ENCODE assay signal across 17 mouse cellular contexts in the genomic region with DNA sequence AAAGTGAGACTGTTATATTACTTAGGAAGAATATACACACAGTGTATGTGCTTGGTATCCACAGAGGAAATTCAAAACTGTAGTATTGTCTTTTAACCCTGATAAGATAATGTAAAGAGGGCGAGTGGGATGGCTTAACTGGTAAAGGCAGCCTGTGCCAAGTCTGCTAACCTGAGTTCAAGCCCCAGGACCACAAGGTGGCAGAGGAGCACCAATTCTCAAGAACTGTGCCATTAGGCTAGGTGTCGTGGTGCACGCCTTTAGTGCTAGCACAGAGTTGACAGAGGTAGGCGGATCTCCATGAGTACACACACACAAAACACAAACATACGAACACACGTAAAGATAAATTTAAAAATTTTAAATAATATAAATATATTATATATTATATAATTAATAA. TPM values are rescaled to one million over a fixed set of nuclear protein-coding genes. Genes with fewer than 3 reads are reported as not detected.
A peak's percentile ranks its signal among the peaks of the same experiment; 100 is the strongest.
DNase-seq lines count a peak whose midpoint lies in the region; ATAC-seq and TF ChIP-seq lines count a peak whose summit lies in the region.
"Had no signal": no experiment of that assay in that cellular context is flagged by ENCODE, and none has a peak within 500 bp of the region (broad histone marks: within the 10 kb centered on the region; RNA-seq: fewer than 3 reads in every experiment).

No protein-coding gene starts in this region.

- TF ChIP-seq EP300 in liver, postnatal 0 days (IDR thresholded peaks at IDR 0.05; ENCODE audit: low read depth): no peak

- no peak overlapping the region for H3K27ac ChIP-seq in heart, embryonic 10.5 days
- H3K27ac ChIP-seq in thymus, adult 2 months (ENCODE audit: control insufficient read depth, insufficient read depth, low read length): no peak overlapping the region
- no peak overlapping the region for H3K27ac ChIP-seq in liver, postnatal 0 days (ENCODE audit: low read depth)
- H3K27ac ChIP-seq: embryonic facial prominence, embryonic 12.5 days; heart, embryonic 13.5 days; hindbrain, embryonic 14.5 days had no signal

- no peak for TF ChIP-seq POLR2A in thymus, adult 2 months (IDR thresholded peaks at IDR 0.05; ENCODE audit: control insufficient read depth, extremely low read depth, insufficient read depth, low read length, poor library complexity)

- WGBS in heart, embryonic 10.5 days: 72% methylated on average over 6 of the region's 6 CpGs
- WGBS in thymus, adult 2 months: 86% methylated on average over 6 of the region's 6 CpGs
- WGBS in liver, postnatal 0 days (ENCODE audit: insufficient replicate concordance): 69% methylated on average over 6 of the region's 6 CpGs

- no peaks in the 10 kb centered on the region for H3K27me3 ChIP-seq in heart, embryonic 10.5 days (ENCODE audit: insufficient read depth, poor library complexity, severe bottlenecking)
- H3K27me3 ChIP-seq in thymus, adult 2 months (ENCODE audit: control insufficient read depth, insufficient read depth, low read length): no peaks in the 10 kb centered on the region
- no peaks in the 10 kb centered on the region for H3K27me3 ChIP-seq in liver, postnatal 0 days (ENCODE audit: insufficient read depth, low read length)
- H3K27me3 ChIP-seq: embryonic facial prominence, embryonic 12.5 days; heart, embryonic 13.5 days had no signal

- DNase-seq in heart, embryonic 10.5 days (ENCODE audit: low spot score): peak; percentile 41
- no peak for DNase-seq in heart, postnatal 4 days
- peak; percentile 9 for DNase-seq in thymus, postnatal 0 days (ENCODE audit: low spot score)
- no peak for DNase-seq in thymus, adult 2 months
- no peak for DNase-seq in liver, postnatal 0 days
- DNase-seq in adrenal gland, adult 18-20 months (ENCODE audit: low spot score in 2 of 2): no peak
- DNase-seq in ovary, postnatal 36 days (ENCODE audit: low spot score): no peak
- no peak for DNase-seq in testis, postnatal 10 days (ENCODE audit: low spot score)
- DNase-seq: adrenal gland, postnatal 10 days; cerebellum, postnatal 10 days; lung, postnatal 10 days had no signal

- no peak overlapping the region for H3K9ac ChIP-seq in liver, postnatal 0 days (replicated peaks)
- H3K9ac ChIP-seq: embryonic facial prominence, embryonic 12.5 days; heart, embryonic 13.5 days; hindbrain, embryonic 14.5 days had no signal

- no peak for ATAC-seq in liver, postnatal 0 days
- ATAC-seq: midbrain, embryonic 16.5 days had no signal

- TF ChIP-seq CTCF in thymus, adult 2 months (IDR thresholded peaks at IDR 0.05; ENCODE audit: borderline replicate concordance, control insufficient read depth, extremely low read depth, insufficient read depth, low read length, poor library complexity): no peak
- peak; percentile 43 for TF ChIP-seq CTCF in liver, postnatal 0 days (IDR thresholded peaks at IDR 0.05; ENCODE audit: low read depth)

- H3K4me3 ChIP-seq in heart, embryonic 10.5 days: no peak overlapping the region
- H3K4me3 ChIP-seq in thymus, adult 2 months (ENCODE audit: control insufficient read depth, insufficient read depth, low read length): no peak overlapping the region
- no peak overlapping the region for H3K4me3 ChIP-seq in liver, postnatal 0 days (ENCODE audit: low read depth, low read length)
- H3K4me3 ChIP-seq: embryonic facial prominence, embryonic 12.5 days; heart, embryonic 13.5 days had no signal

- no peaks in the 10 kb centered on the region for H3K9me3 ChIP-seq in heart, embryonic 10.5 days
- no peaks in the 10 kb centered on the region for H3K9me3 ChIP-seq in liver, postnatal 0 days (ENCODE audit: low read length)
- H3K9me3 ChIP-seq: embryonic facial prominence, embryonic 12.5 days; heart, embryonic 13.5 days had no signal

- H3K4me1 ChIP-seq in heart, embryonic 10.5 days: no peaks in the 10 kb centered on the region
- no peaks in the 10 kb centered on the region for H3K4me1 ChIP-seq in thymus, adult 2 months (replicated peaks; ENCODE audit: control insufficient read depth, insufficient read depth, low read length)
- H3K4me1 ChIP-seq in liver, postnatal 0 days (ENCODE audit: insufficient read depth): no peaks in the 10 kb centered on the region
- H3K4me1 ChIP-seq: heart, embryonic 13.5 days had no signal

- no peaks in the 10 kb centered on the region for H3K36me3 ChIP-seq in heart, embryonic 10.5 days
- H3K36me3 ChIP-seq in thymus, adult 2 months (ENCODE audit: control insufficient read depth, insufficient read depth, low read length): no peaks in the 10 kb centered on the region
- H3K36me3 ChIP-seq in liver, postnatal 0 days (replicated peaks; ENCODE audit: insufficient read depth, low read length): no peaks in the 10 kb centered on the region
- H3K36me3 ChIP-seq: embryonic facial prominence, embryonic 12.5 days; heart, embryonic 13.5 days had no signal

- no peak overlapping the region for H3K4me2 ChIP-seq in liver, postnatal 0 days (ENCODE audit: low read depth, low read length)
- H3K4me2 ChIP-seq: embryonic facial prominence, embryonic 12.5 days; heart, embryonic 13.5 days; hindbrain, embryonic 14.5 days had no signal

RNA-seq across cellular contexts. Expression of gene Supt20, which starts 23.0 kb away (rescaled TPM):
- polyA plus RNA-seq in heart, embryonic 10.5 days (2016; fragmentation: Nextera tagmentation; extraction: Ambion mirVana): 77.3 and 91.8 TPM in 2 replicates
- total RNA-seq in heart, postnatal 4 days (2021): 10 to 100 TPM; 49.8 to 50.5 TPM
- 78.6 and 85.1 TPM in 2 replicates for polyA plus RNA-seq in thymus, postnatal 0 days (2015; fragmentation: Nextera tagmentation; extraction: Ambion mirVana)
- polyA plus RNA-seq in thymus, adult 2 months (2012; rRNA removed): 103 and 117 TPM in 2 replicates
- 17.2 and 19.9 TPM in 2 replicates for polyA plus RNA-seq in liver, postnatal 0 days (2015; fragmentation: Nextera tagmentation; extraction: Ambion mirVana)
- 10 to 100 TPM; 35.6 to 37.4 TPM for total RNA-seq in adrenal gland, adult 18-20 months (2021)

RNA-seq across cellular contexts. Expression of gene Gm21958, which starts 44.6 kb away (rescaled TPM):
- polyA plus RNA-seq in heart, embryonic 10.5 days (2016; fragmentation: Nextera tagmentation; extraction: Ambion mirVana): 0.63 TPM in 1 of 2 replicates, not detected in the other
- total RNA-seq in heart, postnatal 4 days (2021): not detected
- 0.22 TPM in 1 of 2 replicates, not detected in the other for polyA plus RNA-seq in thymus, postnatal 0 days (2015; fragmentation: Nextera tagmentation; extraction: Ambion mirVana)
- polyA plus RNA-seq in thymus, adult 2 months (2012; rRNA removed): not detected in 2 replicates
- polyA plus RNA-seq in liver, postnatal 0 days (2015; fragmentation: Nextera tagmentation; extraction: Ambion mirVana): not detected in 2 replicates
- total RNA-seq in adrenal gland, adult 18-20 months (2021): not detected
- total RNA-seq: adrenal gland, postnatal 10 days; gastrocnemius, adult 18-20 months had no signal
- polyA plus RNA-seq: hindbrain, embryonic 14.5 days; kidney, embryonic 16.5 days had no signal

Comparison
In these comparisons a context has a peak if more than half of its experiments do, and no peak if none do; other contexts are left out.
1. DNase-seq: peak in heart, embryonic 10.5 days (single experiment) and thymus, postnatal 0 days (single experiment); none in heart, postnatal 4 days (single experiment), thymus, adult 2 months (single experiment), liver, postnatal 0 days (single experiment), adrenal gland, adult 18-20 months (0 of 2), ovary, postnatal 36 days (single experiment) and testis, postnatal 10 days (single experiment).